Mouse (Mus musculus): ENCODE measurements around the gene Arhgef26. TPM values are rescaled to one million over a fixed set of nuclear protein-coding genes. Genes with fewer than 3 reads are reported as not detected.
A peak's percentile ranks its signal among the peaks of the same experiment; 100 is the strongest.

Arhgef26 gene
- polyA plus RNA-seq, 1 experiment from 2014 or later: 13.0 TPM

DNA sequence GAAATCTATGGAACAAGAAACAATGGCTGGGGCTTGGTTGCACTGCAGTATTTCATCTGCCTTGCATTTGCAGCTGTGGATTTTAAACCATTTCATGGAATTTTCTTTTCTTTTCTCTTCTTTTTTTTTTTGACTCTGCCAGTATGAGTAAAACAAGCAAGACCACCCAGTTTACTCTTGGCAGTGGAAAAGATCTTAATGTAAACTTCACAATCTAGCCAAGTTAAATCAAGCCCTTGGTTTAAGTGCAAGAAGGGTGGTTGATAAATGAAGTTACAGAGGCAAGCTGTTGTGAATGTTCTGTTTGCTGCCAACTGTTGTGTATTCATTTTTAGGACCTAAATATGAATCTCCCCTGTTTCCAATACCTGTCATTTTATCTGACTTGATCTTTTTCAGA is 54.5 kb downstream of the Arhgef26 start:
- no peaks in the 10 kb centered on the region for H3K9me3 ChIP-seq (ENCODE audit: control insufficient read depth)
- no peak overlapping the region for H3K9ac ChIP-seq (ENCODE audit: low read depth, low read length)
- H3K27me3 ChIP-seq (replicated peaks; ENCODE audit: control insufficient read depth, insufficient read depth, low read length): no peaks in the 10 kb centered on the region
- no peak overlapping the region for H3K27ac ChIP-seq (ENCODE audit: low read depth, low read length)
- H3K4me3 ChIP-seq (ENCODE audit: low read depth, low read length): no peak overlapping the region
- ATAC-seq: no peak
- no peak overlapping the region for H3K4me2 ChIP-seq (replicated peaks; ENCODE audit: low read depth)
- no peak for TF ChIP-seq CTCF (IDR thresholded peaks at IDR 0.05; ENCODE audit: low read depth)
- no peaks in the 10 kb centered on the region for H3K36me3 ChIP-seq (ENCODE audit: control insufficient read depth, insufficient read depth)
- 0 out of 2 replicates have a peak, but pooled peaks cover 6% of the 10 kb centered on the region for H3K4me1 ChIP-seq (replicated peaks; ENCODE audit: control insufficient read depth, insufficient read depth, low read length)

- H3K4me1 ChIP-seq (replicated peaks; ENCODE audit: control insufficient read depth, insufficient read depth, low read length): 0 out of 2 replicates have a peak, but pooled peaks cover 6% of the 10 kb centered on the region
- no peak for TF ChIP-seq CTCF (IDR thresholded peaks at IDR 0.05; ENCODE audit: low read depth)
- no peak overlapping the region for H3K4me3 ChIP-seq (ENCODE audit: low read depth, low read length)
- no peaks in the 10 kb centered on the region for H3K9me3 ChIP-seq (ENCODE audit: control insufficient read depth)
- no peak overlapping the region for H3K4me2 ChIP-seq (replicated peaks; ENCODE audit: low read depth)
- 89% methylated on average over 7 of the region's 7 CpGs for WGBS
- no peak for ATAC-seq
- no peak overlapping the region for H3K9ac ChIP-seq (ENCODE audit: low read depth, low read length)
- no peak overlapping the region for H3K27ac ChIP-seq (ENCODE audit: low read depth, low read length)
- no peaks in the 10 kb centered on the region for H3K27me3 ChIP-seq (replicated peaks; ENCODE audit: control insufficient read depth, insufficient read depth, low read length)
- no peaks in the 10 kb centered on the region for H3K36me3 ChIP-seq (ENCODE audit: control insufficient read depth, insufficient read depth)
These were observed 56.1 kb downstream of the Arhgef26 start for GRCm38 (mm10) chr3:62394284-62394683.

DNA sequence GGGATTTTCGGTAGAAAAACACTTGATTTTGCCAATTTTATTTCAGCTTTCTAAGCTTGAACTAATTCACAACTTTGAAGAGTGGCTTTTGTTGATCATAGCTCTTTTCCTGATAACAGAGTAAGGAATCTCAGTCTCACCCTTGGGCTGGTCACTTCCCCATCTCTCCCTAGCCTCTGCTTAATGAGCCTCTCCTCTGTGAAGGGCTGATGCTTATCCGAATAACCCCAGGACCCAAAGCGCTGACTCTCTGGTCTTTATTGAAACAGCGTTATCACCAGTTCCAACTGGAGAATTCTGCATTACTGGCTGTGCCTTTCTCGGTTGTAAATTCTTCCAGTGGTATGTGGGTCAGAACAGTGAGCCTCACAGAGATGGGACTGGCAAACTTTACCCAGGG is 57.2 kb downstream of the Arhgef26 start:
- no peak overlapping the region for H3K9ac ChIP-seq (ENCODE audit: low read depth, low read length)

GRCm38 (mm10) chr3:62396109-62396508 is 58.0 kb downstream of the Arhgef26 start:
- Histone ChIP-seq H3K27ac (ENCODE audit: low read depth, low read length) (peak overlapping the region; percentile 73), H3K9me3 (ENCODE audit: control insufficient read depth) (no peaks in the 10 kb centered on the region), H3K4me2 (replicated peaks; ENCODE audit: low read depth) (no peak overlapping the region; the same call in 1 of the 2 replicates), H3K27me3 (replicated peaks; ENCODE audit: control insufficient read depth, insufficient read depth, low read length) (no peaks in the 10 kb centered on the region), H3K9ac (ENCODE audit: low read depth, low read length) (no peak overlapping the region), H3K4me3 (ENCODE audit: low read depth, low read length) (no peak overlapping the region), H3K36me3 (ENCODE audit: control insufficient read depth, insufficient read depth) (no peaks in the 10 kb centered on the region), H3K4me1 (replicated peaks; ENCODE audit: control insufficient read depth, insufficient read depth, low read length) (0 out of 2 replicates have a peak, but pooled peaks cover 6% of the 10 kb centered on the region)
- WGBS: 23% methylated on average over 5 of the region's 5 CpGs
- peak; percentile 83 for ATAC-seq
- no peak for TF ChIP-seq CTCF (IDR thresholded peaks at IDR 0.05; ENCODE audit: low read depth)

More for the DNA sequence above, 57.2 kb downstream of the Arhgef26 start:
- Histone ChIP-seq H3K36me3 (ENCODE audit: control insufficient read depth, insufficient read depth) (no peaks in the 10 kb centered on the region), H3K4me3 (ENCODE audit: low read depth, low read length) (no peak overlapping the region), H3K4me1 (replicated peaks; ENCODE audit: control insufficient read depth, insufficient read depth, low read length) (0 out of 2 replicates have a peak, but pooled peaks cover 6% of the 10 kb centered on the region), H3K9me3 (ENCODE audit: control insufficient read depth) (no peaks in the 10 kb centered on the region), H3K4me2 (replicated peaks; ENCODE audit: low read depth) (no peak overlapping the region), H3K27me3 (replicated peaks; ENCODE audit: control insufficient read depth, insufficient read depth, low read length) (no peaks in the 10 kb centered on the region), H3K27ac (ENCODE audit: low read depth, low read length) (peak overlapping the region; percentile 46; the same call in 1 of the 2 replicates)
- TF ChIP-seq CTCF (IDR thresholded peaks at IDR 0.05; ENCODE audit: low read depth): no peak
- ATAC-seq: peak; percentile 44
- 56% methylated on average over 5 of the region's 5 CpGs for WGBS

- TF ChIP-seq CTCF (IDR thresholded peaks at IDR 0.05; ENCODE audit: low read depth): no peak
- Histone ChIP-seq H3K9ac (ENCODE audit: low read depth, low read length) (no peak overlapping the region), H3K4me2 (replicated peaks; ENCODE audit: low read depth) (no peak overlapping the region), H3K4me1 (replicated peaks; ENCODE audit: control insufficient read depth, insufficient read depth, low read length) (0 out of 2 replicates have a peak, but pooled peaks cover 6% of the 10 kb centered on the region), H3K27ac (ENCODE audit: low read depth, low read length) (no peak overlapping the region), H3K9me3 (ENCODE audit: control insufficient read depth) (no peaks in the 10 kb centered on the region), H3K36me3 (ENCODE audit: control insufficient read depth, insufficient read depth) (0 out of 2 replicates have a peak, but pooled peaks cover 4% of the 10 kb centered on the region), H3K27me3 (replicated peaks; ENCODE audit: control insufficient read depth, insufficient read depth, low read length) (no peaks in the 10 kb centered on the region), H3K4me3 (ENCODE audit: low read depth, low read length) (no peak overlapping the region)
- ATAC-seq: no peak
These were observed 60.0 kb downstream of the Arhgef26 start for GRCm38 (mm10) chr3:62398094-62398493.

GRCm38 (mm10) chr3:62399826-62400746 is 61.9 kb downstream of the Arhgef26 start:
- ATAC-seq: no peak
- Histone ChIP-seq H3K4me1 (replicated peaks; ENCODE audit: control insufficient read depth, insufficient read depth, low read length) (0 out of 2 replicates have a peak, but pooled peaks cover 2% of the 10 kb centered on the region), H3K36me3 (ENCODE audit: control insufficient read depth, insufficient read depth) (0 out of 2 replicates have a peak, but pooled peaks cover 4% of the 10 kb centered on the region), H3K27ac (ENCODE audit: low read depth, low read length) (no peak overlapping the region), H3K27me3 (replicated peaks; ENCODE audit: control insufficient read depth, insufficient read depth, low read length) (no peaks in the 10 kb centered on the region), H3K4me2 (replicated peaks; ENCODE audit: low read depth) (no peak overlapping the region), H3K9me3 (ENCODE audit: control insufficient read depth) (no peaks in the 10 kb centered on the region), H3K9ac (ENCODE audit: low read depth, low read length) (no peak overlapping the region), H3K4me3 (ENCODE audit: low read depth, low read length) (no peak overlapping the region)
- WGBS: 94% methylated on average over 12 of the region's 12 CpGs
- no peak for TF ChIP-seq CTCF (IDR thresholded peaks at IDR 0.05; ENCODE audit: low read depth)

Data from intestine, postnatal 0 days (tissue).